Mouse (Mus musculus) ovary, postnatal 36 days (tissue): ENCODE data around the gene Atg7.
"Not testable (repeated sequence)": the region's sequence is repeated elsewhere in the genome, so short reads cannot be mapped to it uniquely, and the experiment has no call there.

Experiments used
- DNase-seq: peaks from one replicate; pipeline ENCODE4 v3.0.0; 2022; ENCODE audit warnings: low spot score, mixed read lengths

Gene Atg7

DNA sequence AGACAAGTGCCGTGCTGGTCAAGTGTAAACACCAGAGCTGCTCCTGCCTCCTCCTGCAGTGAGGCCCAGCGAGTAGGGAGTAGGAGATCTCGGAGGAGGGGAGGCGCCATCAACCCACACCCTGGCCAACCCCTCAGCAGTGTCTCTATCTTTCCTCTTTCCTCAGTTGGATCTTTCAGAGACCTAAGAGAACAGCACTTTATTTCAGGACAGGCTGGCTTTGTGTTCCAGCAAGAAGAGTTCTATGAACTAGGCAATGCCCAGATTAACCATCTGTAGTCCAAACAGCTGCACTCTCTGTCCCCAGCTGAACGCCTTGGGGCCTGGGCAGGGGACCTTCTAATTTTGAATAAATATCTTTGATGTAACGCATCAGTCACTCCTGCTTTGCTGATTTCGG is 239.8 kb downstream of the Atg7 start:
- no peak for DNase-seq

DNA sequence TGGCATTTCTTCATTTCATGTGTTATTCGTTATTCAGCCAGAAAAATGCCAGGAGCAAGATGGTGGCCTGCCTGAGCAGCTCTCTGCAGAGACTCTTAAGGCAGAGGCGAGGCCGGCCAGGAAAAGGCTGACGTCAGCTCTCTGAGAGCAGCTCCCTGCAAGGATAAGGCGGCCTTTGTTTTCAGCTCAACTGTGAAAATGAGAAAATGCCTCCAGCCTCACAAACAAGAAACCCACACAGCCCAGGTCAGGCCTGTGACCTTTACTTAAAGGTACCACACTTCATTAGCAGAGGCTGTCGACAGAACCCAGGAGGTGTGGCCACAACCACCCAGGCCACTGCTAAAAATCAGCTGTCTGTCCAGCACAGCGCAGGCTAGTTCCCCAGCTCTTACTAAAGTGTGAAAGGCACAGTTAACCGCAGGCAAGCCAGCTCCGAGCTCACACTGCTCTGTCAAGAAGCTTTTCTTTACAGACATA is 240.4 kb downstream of the Atg7 start:
- peak; percentile 58 for DNase-seq

DNA sequence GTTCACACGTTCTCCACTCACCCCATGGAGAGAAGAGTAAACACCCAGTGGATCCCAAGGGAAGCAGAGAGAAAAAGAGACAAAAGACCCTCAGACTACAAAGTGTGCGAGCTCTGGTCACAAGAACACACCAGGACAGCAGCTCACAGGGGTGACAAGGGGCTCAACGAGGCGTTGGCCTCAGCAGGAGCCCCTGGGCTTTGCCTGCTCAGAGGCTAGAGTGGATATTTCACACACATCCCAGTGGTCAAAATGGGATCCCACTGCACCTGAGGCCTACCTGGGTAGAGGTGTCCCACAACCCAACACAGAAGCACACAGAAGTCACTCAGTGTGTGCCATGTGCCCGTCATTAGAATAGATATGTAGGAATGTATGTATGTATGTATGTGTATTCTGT is 242.2 kb downstream of the Atg7 start:
- DNase-seq, result no peak

DNA sequence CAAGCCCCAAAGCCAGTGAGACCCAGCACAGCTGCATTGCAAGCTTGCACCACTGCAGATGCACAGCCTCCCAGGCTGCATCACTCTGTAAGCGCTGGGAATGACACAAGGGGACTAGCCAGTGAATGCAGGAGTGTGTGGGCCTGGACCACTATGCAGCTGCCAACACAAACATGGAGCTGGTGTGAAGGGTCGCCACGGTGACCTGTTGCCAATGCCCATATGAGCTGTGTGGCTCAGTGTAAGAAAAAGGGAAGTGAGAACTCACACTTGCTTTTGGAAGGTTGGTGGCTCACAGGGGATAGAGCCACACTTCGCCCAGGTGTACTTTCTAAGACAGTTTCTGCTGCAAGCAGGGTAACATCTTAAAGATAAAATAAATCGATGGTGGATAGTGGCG is 243.1 kb downstream of the Atg7 start:
- no peak for DNase-seq

DNA sequence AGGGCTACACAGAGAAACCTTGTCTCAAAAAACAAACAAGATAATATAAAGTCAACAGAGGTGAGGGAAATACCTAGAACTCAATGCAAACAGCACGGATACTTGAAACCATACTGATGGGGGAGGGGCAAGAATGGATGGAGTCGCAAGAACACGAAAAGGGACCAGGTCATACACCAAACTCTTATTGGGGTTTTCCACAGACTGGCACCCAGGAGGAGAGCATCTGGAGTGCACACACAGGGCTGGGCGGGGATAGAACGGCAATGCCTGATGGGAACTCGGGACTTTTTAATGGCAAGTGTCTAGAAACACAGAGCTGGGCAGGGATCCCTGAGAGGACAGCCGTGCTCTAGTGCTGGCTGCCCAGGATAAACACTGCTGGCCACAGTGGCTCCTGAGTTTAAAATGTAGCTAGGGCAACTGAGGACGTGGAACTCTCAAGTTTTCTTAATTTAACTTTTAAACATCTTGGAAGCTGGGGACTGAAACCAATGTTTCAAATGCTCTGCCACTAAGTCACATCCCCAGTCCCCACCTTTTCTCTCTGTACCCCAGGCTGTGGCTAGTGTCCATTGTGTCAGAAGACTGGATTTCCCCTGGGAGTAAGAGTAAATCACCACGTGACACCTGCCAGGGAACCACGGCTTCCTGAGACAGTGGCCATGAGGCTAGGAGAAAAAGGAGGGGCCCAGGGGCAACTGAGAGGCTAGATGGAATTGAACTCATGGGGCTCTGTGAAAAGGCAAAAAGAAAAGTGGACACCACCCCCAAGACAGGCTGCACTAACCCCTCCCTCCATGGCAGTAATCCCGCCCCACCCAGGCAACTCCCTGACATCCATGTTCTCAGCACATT is 243.8 kb downstream of the Atg7 start:
- no peak for DNase-seq

DNA sequence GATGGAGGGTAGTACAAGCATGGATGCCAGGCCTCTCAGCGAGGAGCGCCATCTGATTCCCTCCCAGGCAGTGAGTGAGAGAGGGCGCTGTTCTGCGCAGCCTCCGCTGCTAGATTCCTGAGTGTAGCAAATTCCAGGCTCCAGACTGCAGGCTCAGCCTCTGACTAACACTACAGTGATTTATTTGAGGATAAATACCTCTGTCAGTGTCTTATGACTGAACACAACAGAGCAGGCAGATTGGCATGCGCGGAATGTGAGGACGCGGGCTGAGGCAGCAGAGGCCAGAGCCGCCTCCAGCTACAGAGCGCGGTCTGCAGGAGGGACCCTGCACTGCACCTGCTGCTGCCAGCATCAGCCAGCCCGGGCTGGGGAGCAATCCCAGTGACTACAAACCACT is 246.0 kb downstream of the Atg7 start:
- peak; percentile 64 for DNase-seq

DNA sequence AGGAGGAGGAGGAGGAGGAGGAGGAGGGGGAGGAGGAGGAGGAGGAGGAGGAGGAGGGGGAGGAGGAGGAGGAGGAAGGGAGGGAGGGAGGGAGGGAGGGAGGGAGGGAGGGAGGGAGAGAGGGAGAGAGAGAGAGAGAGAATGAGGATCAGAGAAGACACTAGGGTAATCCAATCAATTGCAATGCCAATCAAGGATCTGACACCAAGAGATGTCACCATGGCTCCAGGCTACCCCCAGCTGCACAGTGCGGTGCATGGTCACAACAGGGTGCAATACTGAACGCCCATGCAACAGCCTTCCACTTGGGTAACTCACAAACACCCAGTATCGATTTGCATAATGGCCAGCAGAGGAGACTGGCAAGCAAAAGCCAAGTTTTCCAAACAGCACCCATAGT is 247.1 kb downstream of the Atg7 start:
- not testable (repeated sequence) for DNase-seq

DNA sequence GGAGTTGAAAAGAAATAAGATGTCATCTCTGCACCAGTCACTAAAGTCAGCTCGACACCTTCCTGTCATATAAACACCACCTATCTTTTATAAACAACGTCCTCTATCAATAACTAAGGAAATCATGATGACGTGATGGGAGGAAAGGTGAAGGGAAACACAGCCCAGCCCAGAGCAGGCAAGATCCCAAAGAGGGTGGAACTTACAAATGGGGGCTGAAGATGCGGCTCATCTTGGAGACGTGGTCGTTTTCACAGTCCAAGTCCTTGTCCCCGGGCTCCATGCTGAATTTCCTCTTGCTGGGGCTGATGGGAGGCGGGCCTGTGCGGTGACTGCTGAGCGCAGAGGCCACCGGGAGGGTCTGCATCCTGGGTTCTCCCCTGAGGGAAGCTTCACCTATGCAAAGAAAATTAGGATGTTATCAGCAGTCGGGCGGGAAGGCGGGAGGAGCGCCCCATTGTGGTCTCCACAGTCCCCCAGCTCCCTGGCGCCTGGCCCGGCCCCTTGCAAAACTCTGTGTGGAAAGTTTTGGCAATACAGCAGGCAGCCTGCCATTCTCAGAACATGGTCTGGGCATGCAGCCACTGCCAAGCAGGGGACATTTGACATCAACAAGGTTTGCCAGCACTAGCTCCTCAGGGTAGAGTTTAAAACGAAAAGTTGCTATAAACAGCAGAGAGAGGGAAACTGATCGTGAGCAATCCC is 247.7 kb downstream of the Atg7 start:
- DNase-seq, result peak; percentile 84

DNA sequence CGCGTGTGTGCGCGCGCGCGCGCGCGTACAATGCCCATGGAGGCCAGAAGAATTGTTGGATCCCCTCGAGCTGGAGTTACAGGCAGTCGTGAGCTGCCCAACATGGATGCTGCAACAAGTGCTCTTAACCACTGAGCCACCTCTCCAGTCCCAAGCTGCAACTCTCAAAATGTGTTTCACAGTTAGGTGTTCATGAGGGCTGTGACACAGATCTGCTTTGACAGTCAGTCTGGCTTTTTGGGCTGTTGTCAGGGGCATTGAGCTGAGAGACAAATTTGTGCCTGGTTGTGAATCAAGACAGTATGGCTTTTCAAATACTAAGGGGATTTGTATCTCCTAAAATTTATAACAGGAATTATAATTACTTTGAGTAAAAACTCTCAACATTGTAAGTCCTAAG is 248.4 kb downstream of the Atg7 start:
- no peak for DNase-seq

DNA sequence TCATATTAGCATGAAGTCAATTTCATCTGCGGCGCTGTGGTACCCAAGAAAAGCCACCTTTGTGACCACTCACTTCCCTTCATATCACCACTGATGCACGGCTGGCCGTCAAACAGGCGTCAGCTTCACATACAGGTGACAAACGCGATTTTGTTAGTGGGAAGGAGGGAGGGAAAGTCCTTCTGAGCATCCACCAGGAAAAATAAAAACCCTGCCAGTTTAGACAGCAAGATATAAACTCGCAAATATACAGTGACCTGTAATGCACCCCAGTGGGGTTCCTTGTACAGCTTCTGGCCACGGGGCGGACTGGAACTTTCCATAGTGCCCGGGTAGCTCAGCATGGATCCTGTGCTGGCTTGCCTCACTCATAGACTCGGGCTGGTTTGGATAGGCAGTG is 248.9 kb downstream of the Atg7 start:
- DNase-seq, result no peak

DNA sequence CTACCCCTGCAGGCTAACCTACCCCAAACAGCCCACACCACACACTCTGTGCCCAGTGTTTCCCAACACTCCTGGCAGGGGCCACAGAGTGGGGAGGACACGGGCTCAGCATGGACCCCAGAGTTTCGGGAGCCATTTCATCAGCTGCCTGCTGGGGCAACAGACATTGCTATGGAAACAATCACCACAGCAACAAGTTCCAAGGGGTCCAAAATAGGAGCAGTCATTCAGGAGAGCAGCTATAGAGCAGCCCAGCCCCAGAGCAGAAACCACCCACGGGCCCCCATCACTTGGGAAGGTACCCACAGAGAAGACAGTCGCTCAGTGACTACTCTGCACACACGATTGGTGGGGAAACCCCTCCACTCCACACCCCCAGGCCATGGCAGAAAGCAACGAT is 249.5 kb downstream of the Atg7 start:
- no peak for DNase-seq

DNA sequence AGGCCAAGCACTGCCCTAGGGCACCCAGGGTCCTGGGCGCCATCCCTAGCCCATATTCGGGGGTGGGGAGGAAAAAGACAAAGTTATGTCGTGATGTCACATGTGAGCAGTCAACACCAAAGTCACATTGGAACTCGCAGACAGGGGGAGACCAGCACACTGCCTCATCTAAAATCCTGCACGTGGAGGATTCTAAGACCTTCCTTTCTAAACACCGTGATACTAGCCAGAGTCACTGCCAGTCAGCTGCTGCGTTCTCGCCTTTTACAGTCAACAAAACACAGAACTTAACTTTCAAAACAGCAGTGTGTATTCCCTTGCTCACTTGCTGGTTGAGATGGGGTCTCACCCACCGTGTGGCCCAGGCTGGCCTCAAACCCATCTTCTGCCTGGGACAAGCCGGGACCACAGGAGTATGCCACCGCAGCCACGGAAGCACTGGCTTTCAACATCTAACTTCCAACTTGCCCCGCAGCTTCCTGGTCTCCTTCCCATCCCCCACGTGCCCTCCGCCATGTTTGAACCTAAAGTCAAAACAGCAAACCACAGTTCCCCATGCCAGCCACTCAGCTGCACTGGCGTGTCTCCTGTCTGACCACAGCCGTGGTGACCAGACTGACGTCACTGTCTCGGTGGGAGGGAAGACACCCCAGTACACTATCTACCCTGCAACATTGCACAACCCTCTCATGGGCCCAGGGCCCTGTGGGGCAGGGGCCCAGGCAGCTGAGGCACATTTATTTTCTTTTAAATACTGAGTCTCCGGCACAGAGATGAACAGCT is 250.7 kb downstream of the Atg7 start:
- peak; percentile 58 for DNase-seq

DNA sequence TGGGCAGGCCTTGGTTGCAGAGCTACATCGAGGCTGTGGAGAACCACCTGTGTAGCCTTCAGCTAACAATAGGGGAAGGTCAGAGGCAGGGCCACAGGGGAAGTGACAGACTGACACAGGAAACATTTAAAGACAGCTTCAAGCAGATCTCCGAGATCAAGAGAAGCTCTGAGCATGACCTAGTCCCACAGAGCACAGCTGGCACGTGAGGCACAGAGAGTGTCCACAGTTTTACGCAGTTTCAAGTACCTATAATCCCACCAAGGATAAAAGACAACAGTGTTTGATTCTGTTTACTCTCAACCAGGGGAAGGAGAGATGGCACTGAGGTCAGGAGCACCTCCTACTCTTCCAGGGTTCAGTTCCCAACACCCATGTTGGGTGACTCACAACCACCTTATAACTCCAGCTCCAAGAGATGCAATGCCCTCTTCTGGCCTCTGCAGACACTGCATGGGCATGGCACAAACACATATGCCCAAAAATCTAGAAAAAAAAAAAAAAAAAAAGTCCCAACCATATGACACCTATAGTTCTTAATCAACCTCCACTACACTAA is 251.7 kb downstream of the Atg7 start:
- no peak for DNase-seq

DNA sequence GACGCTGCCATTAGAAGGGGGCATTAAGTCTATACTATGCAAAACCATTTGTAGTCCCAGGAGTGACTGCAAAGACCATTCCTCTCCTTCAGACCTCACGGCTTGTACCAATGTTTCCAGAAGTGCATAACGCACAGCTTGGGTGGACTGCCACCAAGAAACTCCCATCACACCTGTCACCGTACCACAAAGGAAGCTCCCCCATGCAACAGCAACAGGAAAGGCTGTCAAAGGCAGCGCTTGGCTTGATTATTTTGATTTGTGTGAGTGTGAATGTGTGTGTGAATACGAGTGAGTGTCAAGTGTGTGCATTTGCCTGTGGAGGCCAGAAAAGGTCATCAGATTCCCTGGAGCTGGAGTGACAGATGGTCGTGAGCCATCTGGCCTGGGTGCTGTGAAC is 252.3 kb downstream of the Atg7 start:
- no peak for DNase-seq

DNA sequence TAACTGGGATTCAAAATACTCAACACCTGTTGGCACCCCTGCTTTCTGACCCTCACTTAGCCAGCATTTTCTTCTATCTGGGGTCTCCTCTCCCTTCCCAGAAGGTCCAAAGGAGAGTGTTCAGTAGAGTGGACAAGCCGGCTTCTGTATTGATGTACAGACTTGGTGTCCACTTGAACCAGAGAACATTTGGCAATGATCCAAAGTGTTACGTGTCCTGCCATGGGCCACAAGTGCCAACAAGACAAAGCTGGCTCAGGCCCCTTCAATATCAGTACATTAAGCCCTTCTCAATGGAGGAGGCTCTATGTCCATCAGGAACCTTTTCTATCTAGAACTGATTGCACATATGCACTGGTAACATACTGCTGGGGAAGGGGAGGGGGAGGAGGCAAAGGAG is 253.4 kb downstream of the Atg7 start:
- DNase-seq, result no peak

DNA sequence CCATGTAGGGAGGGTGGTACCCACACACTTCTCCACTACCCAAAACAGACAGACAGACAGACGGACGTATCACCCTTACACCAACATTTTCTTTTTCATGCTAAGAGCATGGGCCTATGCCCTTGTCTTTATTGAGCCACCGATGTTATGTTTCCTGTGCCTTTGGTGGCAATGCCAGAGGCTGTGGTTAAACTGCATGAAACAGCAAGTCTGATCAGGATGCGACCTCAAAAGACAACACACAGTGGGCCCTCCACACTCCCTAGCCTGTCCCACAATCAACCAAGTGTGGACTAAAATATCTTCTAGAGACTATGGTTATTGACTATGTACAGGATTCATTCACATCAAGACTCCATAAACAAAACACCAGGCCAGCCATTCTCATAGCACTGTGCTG is 256.1 kb downstream of the Atg7 start:
- no peak for DNase-seq

DNA sequence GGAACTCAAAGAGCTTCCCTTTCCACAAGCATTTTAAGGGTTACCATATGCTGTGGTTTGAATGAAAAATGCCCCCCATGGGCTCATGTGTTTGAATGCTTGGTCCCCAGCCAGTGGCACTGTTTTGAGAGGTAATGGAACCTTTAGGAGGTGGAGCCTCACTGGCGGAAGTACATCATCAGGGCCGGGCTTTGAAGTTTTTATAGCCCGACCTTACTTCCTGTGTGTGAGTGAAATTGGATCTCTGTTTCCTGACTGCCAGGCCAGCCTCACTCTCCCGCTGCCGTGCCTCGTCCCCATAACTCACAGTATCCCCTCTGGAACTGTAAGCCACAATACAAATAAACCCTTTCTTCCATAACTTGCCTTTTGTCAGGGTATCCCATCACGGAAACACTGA is 256.8 kb downstream of the Atg7 start:
- DNase-seq, result no peak

DNA sequence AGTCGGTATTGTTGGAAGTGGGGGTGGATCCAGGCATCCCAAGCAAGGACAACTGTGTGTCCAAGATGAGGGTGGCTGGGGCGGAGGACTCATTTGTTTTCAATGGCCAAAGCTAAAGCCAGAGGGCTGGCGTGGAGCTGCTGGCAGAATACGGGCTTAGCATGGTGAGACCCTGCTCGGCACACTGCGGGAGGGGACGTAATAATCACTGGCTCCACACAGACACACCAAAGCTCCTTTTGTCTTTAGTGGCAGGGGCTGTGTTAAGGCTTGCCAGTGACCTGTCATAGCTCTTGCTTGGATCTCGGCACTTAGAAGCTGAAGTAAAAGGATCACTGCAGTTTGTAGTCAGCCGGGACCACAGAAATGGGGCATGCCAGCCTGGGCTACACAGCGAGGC is 257.3 kb downstream of the Atg7 start:
- DNase-seq, result no peak

DNA sequence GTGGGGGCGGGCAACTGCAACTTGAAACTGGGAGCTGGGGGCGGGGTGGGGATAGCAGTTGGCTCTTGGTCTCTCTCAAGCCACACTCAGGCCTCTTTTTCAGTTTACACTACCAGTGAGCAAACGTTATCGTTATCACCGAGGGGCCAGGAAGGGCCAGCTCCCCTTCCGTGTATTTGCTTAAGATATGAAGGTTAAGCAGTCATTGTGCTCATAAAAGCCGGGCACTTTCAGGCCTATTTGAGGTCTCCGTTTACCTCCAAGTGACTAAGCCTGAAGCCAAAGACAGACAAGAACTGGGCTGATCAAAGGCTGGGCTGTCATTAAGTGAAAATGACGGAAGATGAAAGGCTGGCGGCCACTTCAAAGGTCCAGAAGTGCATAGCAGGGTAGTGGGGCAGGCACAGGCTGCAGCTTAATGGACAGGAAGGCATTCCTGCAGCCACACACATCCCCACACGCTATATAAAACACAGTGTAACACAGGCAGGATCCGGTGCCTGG is 258.5 kb downstream of the Atg7 start:
- DNase-seq, result no peak

DNA sequence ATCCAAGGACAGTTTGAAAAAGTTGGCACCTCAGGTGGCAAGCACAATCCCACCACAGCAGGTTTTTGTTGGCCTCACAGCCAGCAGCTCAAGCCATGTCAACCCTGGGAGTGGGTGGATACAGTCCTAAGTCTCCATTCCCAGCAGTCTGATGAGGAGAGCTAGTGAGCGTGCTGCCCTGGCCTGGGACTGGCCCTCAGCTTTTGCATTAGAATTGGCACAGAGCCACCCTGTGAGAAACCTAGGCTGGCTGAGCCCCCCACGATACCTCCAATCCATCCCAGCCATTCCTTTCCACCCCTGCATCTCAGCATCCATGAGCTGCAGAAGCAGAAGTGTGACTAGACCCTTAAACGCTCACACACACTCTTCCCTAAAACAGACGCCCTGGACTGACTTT is 259.0 kb downstream of the Atg7 start:
- DNase-seq, result no peak

DNA sequence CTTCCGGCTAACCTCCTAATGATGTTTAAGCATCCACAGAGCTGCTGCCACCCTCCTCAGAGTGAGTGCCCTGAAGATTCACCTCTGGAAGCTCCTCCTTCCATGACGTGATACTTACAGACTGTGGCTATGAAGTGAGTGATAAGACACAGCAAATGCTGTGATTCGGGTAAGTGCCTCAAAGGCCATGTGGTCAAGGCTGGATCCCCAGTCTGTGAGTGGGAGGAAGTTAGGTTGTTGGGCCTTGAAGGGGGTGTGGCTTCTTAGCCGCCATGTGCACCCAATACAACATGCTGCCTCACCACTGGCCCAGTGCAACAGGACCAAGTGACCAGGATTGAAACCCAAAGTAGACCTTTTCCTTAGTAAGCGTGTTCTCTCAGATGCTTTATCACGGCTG is 261.3 kb downstream of the Atg7 start:
- DNase-seq, result no peak

DNA sequence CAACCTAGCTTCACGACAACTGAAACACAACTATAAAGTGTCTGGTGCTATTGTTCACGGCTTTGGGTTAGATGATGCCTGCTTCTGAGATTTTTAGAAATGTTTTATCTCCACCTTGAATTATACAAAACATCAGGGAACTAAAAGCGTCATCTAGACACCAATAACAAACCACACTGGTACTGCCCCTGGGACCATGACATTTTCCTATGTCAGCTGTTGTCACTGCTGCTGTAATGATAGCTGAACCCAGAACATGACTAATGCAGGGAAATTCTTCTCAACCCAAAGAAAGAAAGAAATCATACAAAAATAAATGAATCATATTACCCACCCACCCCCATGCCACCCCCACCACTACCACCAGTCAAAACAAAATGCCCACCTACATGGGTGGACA is 261.9 kb downstream of the Atg7 start:
- DNase-seq, result no peak
